Mouse (Mus musculus) frontal cortex, postnatal 14 days (tissue): ENCODE data around the gene Dpp3.
"Not testable (repeated sequence)": the region's sequence is repeated elsewhere in the genome, so short reads cannot be mapped to it uniquely, and the experiment has no call there.

Source experiments
- DNase-seq, 2 experiments: peaks; one replicate each; pipeline ENCODE4 v3.0.0; 2022; ENCODE audit warnings: low spot score in 2 of 2

Dpp3 gene

DNA sequence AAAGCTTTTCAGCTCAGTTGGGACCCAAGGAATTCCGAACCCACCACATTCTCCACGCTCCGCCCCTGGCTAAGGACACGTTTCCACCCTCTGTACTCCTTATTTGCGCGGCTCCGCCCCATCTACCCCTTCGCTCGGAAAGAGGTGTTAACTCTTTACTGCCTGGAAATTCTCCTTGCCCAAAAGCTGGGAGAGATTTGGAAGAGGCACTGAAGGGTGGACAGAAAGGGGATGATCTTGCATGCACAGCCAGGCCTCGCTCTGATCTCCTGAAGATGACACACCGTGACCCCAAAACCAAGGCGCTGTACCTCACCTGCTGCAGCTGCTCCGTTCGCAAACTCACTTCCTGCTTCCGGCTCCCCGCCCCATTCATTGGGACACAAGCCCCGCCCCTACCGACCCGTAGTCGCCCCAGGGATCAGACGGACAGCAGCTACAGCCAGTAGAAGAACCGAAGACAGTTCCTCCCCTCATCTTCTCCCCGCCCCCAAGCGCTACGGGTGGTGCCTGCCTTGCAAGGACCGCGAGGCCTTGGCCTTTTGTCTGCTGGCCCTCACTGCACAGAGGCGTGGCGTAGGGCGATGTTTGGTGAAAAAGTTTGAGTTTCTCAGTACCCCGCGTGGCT lies at the start of gene Dpp3:
TSS of gene Dpp3 (minus strand) at position 384 of the 628 bp plus-strand sequence.
- peak; percentile 96 to 98 for DNase-seq

DNA sequence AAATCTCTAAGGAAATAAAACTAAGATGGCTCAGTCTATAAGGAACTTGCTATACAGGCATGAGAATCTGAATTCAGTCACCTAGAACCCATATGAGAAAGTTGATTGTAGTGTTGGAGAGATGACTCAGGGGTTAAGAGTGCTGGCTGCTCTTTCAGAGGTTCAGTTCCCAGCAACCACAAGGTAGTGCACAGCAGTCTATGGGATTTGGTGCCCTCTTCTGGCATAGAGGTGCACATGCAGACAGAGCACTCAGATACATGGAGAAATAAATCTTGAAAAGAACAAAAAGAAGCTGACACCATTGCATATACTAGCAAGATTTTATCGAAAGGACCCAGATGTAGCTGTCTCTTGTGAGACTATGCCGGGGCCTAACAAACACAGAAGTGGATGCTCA lies 40.1 kb upstream of the Dpp3 start:
- DNase-seq, result no peak

DNA sequence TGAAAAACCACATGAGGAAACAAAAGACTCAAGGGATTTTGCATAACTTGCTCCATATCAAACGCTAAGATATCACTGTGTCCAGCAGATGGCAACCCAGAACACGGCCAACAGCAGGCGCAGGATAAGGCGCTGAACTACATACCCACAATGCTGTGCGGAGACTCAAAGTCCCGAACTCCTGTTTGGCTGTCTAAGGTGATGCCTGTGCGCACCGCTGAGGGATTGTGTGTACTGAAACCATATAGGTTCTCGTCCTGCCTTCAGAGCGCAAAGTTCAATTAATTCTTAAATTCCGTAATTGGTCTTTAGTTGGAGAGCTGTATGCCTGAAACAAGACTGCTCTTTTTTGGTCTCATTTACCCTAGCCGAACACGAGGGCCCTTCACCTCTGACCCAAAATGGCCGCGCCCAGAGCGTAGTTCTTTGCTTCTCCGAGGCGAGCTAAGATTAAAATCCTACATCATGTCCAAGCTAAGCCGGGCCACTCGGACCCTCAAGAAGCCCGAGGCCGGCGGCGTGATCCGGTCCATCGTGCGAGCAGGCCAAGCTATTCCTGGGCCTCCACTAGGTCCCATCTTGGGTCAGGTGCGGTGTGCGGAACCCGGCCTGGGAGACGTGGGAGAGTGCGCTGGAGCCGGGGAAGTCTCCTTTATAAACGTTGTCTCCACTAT lies 34.0 kb upstream of the Dpp3 start, which contains the start of gene Mrpl11:
TSS of gene Mrpl11 (plus strand) at position 220 of the 674 bp plus-strand sequence.
- DNase-seq, result peak; percentile 84

DNA sequence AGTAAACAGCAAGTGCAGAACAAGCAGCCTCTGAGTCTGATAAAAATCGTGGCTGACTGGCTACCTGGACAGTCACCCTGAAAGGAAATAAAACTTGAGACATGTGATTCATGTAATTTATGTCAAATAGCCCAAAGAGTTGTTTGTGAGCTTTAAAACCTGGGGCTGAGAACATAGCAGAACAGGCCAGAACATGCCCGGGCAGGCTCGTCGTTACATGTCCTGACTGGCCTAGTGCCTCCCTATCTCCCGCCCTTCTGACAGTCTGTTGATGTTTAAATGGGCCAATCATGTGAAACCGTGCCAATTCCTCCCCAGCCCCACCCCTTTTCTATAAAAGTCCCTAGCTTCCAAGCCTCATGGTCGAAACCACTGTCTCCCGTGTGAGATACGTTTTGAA lies 20.6 kb upstream of the Dpp3 start:
- DNase-seq, result not testable (repeated sequence)

DNA sequence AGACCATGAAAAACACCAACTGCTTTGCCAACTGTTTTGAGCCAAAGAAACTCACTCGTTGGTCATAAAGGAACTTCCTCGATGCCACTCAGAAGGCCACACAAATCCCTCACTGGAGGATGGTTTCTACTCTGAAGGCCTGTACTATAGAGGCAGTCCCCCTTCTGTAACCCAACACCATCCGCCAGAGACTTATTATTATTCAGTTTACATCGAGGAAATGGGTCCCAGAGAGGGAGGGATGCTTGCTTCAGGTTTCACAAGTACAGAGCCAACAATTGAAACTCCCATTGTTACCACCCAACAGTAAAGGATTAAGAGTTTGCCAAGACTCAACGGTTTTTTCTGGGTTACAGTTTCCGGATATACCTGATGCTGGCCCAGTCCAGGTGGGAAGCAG lies 17.5 kb upstream of the Dpp3 start:
- no peak for DNase-seq

DNA sequence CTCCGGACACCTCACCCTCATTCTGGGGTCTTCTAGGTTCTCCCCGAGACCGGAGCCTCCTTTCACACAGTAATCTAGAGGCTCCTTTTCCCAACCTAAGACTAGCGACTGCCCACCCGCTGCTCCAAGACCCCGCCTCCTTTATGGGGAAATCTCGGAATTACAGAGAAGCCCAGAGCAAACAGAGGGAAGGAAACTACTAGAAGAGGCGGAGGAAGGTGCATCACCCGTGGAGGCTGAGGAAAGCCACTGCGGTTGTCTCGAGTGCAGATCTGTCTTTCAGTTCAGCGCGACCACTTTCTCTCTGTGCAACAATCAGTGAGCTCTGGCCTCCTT lies 15.1 kb upstream of the Dpp3 start:
- DNase-seq, result no peak

DNA sequence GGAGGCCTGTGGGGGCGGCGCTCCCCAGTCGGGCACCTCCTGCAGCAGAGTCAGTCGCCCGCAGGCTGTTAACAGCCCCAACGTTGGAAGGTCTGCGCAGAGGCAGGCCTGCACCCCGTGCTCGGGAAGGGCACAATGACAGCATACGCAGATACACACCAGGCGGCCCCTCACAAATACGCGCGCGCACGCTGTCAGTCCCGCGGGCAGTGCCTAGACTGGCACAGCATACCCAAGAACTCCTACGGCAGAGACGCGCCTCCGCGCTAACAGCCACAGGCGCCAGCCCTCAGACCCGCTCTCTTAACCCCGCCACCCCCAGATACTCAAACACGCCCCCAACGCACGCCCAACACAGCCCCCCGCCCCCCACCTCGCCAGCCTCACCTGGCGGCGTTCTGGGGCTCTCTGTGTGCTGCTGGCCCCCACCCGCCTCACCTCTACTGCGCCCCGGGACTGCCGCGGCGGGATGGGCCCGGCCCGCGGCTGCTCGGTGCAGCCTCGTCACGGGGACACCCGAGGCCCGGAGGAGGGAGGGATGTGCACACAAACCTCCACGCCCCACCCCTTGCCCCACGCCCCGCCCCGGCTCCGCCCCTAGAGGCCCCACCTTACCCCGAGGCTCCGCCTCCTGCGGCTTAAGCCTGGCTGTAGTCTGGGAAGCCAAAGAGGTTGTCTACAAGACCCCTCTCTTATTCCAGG lies 14.6 kb upstream of the Dpp3 start, which contains the start of gene Peli3:
TSS of gene Peli3 (minus strand) at position 577 of the 702 bp plus-strand sequence.
- peak; percentile 47 to 67 for DNase-seq

DNA sequence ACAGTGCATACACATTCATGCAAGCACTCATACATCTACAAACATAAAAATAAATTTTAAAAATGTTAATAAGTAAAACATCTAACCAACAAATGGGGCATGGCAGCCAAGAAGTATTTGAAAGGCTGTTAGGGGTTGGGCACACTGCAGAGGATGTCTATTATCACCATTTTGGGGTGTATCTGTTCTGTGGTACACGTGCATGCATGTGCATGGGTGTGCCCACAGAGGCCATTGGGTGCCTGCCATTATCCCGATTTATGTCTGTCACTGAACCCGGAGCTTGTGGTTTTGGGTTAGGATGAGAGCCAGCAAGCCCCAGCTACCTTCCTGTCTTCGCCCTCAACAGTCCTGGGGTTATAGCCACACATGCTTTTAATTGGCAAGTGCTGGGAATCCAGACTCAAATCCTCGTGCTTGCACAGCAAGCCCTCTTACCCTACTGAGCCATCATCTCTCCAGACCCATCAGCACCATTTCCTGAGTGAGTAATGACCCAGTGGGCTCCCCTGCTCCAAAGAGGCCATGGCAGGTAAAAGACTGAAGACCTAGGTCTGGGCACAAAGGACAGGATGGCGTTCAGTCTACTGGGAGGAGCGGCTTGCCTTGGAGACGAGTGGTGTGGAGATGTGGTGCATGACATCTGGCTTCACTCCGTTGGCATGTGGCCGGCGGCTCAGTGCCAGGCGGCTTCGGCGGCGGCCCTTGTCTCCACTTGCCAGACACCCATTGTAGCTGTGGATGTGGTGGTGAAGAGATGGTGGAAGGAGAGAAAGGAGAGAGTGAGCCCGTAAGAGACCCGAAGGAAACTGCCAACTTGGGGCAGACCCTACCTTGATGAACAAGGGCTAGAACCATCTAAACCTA lies 9.6 kb upstream of the Dpp3 start:
- no peak for DNase-seq

DNA sequence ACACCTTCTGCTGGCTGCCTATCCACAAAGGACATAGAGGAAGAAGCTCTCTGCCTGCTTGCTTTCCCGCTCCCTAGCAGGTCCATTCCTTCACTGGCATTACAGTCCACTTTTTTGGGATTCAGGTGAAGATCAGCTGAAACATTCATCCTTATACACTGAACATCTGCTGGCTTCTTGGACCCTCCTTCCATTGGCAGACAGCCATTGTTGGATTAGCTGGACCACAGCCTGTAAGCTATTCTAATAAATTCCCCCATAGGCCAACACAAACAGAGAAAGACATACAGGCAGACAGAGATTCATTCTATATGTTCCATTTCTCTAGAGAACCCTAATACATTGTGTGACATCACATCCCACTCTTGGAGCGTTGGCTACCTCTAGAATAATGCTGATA lies 8.8 kb upstream of the Dpp3 start:
- no peak for DNase-seq

DNA sequence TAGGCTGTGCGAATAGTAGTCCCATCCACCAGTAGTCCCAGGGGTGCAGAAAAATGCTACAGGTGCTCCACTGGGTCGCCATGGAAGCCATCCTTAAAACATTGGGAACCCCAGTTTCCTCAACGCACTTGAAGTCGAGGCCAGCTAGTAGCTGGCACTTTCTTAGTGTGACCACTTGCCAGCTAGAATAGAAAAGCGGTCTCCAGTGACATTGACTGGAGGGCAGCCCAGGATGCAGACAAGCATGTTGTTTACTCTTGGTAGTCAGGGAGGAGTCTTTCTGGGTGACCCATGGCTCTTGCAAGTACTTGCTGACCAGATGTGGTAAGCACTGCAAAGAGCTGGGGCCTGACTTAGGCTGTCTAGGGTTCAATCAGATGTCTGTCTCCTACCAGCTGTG lies 694 bp upstream of the Dpp3 start:
- DNase-seq, result no peak

DNA sequence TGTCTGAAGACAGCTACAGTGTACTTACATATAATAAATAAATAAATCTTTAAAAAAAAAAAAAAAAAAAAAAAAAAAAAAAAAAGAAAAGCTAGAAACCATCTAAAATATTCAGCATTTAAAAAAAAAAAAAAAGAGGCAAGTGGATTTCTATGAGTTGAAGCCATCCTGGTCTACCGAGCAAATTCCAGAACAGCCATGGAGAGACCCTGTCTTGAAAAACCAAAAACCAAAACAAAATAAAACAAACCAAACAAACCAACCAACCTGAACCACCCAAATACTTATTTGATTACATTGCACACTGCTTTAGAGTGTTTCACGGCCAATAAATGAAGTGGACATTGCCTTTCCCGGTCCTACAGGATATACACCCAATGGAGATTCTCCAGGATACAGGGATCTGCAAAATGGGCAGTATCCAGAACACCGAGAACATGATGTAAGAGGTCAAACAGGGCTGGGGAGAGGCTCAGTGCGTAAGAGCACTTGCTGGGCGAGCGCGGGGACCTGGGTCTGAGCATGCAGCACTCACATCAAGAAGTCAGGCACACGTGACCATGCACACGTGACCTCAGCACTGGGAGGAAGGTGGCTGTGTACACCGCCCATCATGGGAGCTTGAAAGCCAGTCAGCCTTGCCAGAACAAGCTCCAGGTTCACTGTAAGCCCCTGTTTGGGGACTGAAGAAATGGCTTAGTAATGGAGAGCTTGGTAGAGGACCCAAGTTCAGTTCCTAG lies 2.8 kb downstream of the Dpp3 start:
- no peak for DNase-seq

DNA sequence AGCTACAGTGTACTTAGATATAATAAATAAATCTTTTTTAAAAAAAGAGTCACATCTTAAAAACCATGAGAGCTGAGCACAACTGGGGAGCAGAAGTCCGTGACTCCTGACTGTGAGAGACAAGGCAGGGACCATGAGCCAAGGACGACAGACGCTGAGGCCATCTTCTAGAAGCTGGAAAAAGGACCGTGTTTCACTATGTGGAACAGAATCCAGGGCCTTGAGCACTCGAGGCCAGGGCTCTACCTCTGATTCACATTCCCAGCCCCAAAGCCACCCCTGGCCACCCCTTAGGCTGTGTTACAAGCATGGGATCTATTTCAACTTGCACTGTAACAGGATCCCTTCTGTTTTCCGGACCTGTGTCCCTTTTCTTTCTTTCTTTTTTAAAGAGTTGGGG lies 8.4 kb downstream of the Dpp3 start:
- DNase-seq, result no peak

DNA sequence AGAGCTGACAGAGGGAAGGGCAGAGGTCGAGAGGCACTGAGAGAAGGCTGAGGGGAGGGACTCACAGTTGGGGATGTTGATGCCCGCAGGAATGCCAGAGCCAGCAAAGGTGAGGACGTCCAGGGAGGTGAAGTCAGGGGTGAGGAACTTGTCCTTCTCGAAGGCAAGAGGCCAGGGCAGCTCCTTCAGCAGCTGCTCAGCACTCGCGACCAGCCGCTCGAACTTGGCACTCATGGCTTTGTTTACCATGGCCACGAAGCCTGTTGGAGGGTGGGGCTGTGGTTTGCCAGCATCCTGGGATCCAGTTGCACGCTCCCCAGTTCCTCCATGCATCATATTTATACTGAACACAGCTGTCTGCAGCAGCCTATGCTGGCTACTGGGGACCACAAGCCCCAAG lies 11.3 kb downstream of the Dpp3 start:
- no peak for DNase-seq

DNA sequence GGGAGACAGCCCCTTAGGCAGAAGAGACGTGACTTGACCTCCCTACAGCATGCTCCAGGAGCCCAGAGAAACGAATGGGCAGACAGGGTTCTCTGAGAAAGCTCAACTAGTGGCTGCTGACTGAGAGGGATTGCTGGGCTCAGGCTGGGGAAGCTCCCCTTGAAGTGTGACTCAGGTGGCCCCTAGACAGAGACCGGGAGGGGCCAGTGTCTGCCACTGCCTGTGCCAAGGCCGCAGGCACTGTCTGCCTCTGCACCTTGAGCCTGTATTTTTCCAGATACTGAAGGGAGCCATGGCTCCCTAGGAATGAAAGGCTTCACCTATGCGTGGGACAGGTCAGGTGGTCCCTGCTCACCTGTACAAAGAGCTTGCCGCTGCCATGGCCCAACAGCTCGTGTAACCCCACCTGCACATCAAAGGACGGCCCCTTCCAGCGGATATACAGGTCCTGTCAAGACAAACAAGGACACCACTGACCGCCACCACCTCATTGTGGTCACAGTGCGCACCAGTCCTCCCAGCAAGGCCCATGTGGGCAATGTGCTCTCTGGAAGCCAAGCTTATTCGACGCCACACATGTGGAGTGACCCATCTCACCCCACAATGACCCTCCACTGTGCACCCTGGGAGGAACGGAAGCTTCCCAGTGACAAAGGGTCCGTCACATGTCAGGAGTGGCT lies 12.0 kb downstream of the Dpp3 start:
- no peak for DNase-seq

DNA sequence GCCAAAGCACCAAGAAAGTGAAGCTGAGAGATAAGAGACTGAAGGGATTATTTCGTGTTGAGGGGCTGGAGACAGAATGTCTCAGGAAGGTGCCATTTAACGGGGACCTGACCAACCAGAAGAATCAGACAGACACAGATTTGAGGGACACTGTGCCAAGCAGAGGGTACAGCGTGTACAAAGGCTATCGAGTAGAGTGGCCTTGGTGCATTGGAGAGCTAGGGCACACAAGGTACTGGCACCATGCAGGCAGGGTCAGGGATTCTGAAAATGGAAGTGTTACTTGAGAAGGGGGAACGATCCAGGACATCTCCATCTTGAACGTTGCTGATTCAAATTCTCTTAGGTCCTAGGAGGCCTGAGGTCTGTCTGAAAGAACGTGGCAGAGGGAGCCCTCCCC lies 18.7 kb downstream of the Dpp3 start:
- no peak for DNase-seq

DNA sequence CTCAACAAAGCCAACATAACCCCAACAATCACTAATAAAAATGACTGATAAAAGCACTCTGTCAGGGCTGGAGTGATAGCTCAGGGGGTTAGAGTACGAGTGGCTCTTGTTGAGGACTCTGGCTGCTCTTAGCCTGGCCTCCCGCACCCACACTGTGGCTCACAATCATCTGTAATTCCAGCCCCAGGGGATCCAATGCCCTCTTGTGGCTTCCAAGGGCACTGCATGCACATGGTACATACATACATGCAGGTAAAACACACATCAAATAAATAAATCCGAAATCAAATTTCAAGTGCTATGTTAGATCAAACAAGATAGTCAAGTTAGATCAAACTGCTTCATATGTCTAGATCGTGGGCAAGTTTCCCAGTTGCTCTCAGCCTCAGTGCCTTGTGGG lies 20.0 kb downstream of the Dpp3 start:
- DNase-seq, result no peak

DNA sequence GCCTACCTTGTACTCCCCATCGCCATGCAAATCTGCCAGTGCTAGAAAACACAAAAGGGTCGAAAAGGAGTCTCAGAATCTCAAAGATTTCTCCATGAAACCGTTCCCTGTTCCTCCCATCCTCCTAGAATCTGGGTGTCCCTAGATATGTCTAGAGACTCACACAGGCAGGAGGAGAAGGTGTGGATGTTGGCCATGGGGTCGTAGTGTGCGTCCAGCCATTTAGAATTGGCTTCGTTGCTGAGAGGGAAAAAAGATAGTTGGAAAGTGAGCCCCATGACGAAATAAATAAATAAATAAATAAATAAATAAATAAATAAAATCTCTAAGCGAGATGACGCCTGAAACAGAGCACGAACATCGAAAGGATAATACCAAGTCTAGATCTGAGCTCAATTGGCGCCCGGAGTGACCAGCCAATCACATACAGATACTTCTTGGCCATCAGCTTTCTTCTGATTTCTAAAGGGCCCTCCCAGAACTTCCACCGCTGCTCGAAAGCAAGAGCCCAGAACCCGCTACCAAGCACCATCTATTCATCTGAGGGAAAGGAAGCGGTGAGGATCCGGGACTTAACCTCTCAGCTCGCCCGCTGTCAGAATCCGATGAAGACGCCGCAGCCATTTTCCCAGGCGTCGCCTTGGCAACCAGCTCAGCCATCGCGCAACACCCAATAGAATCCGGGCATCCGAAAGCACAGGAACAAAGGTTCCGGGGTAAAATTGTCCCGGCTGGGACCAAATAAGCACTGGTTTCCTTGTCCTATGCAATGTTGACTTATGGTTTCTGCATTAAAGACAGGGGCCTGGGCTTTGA lies 21.9 kb downstream of the Dpp3 start, which contains the start of gene Bbs1:
TSS of gene Bbs1 (minus strand) at position 650 of the 816 bp plus-strand sequence.
- peak; percentile 62 to 76 for DNase-seq

DNA sequence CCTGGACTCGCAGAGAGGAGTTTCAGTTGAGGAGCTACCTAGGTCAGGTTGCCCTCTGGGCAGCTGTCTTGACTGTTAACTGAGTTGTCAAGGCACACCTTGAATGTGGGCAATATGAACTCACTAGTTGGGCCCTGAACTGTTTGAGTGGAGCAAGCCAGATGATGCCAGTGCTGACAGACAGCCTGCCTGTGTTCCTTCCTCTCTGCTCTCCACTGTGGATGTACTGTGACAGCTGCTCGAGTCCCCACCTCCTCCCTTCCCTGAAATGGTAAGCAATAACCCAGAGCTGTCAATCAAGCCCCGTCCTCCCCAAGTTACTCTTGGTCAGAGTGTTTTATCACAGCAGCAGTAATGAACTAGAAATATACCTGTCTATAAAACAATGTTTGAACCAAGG lies 28.2 kb downstream of the Dpp3 start:
- DNase-seq, result no peak

DNA sequence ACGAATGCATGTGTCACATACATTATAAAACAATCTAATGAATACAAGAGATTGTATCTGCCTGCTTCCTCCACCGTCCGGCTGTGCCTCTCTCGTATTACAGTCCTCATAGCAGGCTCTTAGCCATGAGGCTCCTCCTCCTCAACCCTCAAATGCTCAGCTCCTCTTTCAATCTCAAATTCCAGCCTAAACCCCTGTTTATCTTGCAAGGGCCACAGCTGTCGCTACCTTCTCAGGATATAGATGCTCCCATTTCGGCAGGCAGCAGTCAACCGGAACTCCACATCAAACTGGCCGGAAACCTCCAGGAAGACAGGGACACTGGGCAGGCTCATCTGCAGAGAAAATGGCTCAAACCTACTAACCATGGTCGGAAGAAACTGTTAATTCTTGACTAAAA lies 29.1 kb downstream of the Dpp3 start:
- DNase-seq, result no peak
